Mouse (Mus musculus) ZHBTc4 (cell line): ENCODE measurements at regions not wholly inside any gene's neighbourhood (a gene's known extent, or its start where the extent isn't known, plus 50 kb on each side); places are given as distances from the start of the nearest gene placed in this dataset.

Experiments used
- DNase-seq: peaks from one replicate; pipeline ENCODE4 v3.0.0-alpha.2; 2011; ENCODE audit warnings: low read depth, low spot score

GRCm38 (mm10) chr8:89106346-89106745 is 62.4 kb upstream of the Sall1 start:
- no peak for DNase-seq

- no peak for DNase-seq
Measured at GRCm38 (mm10) chr8:89097396-89097795, 53.4 kb upstream of the Sall1 start.
